Mouse (Mus musculus) thymus, adult 2 months (tissue): ENCODE data around the gene Gpr27. TPM values are rescaled to one million over a fixed set of nuclear protein-coding genes. Genes with fewer than 3 reads are reported as not detected.

Experiments
- DNase-seq: peaks from one replicate; pipeline ENCODE4 v3.0.0; 2021
- H3K27ac ChIP-seq: fragments of 200-500 bp; 2 replicates; pipeline ENCODE4 v1.5.1; 2012; ENCODE audit warnings: low read length, control low read depth; ENCODE audit not compliant: control insufficient read depth, insufficient read depth
- H3K27me3 ChIP-seq: fragments of 200-500 bp; 2 replicates; pipeline ENCODE4 v1.6.1; 2012; ENCODE audit warnings: mild to moderate bottlenecking, low read length, moderate library complexity, mixed read lengths; ENCODE audit not compliant: control insufficient read depth, insufficient read depth
- H3K36me3 ChIP-seq: fragments of 200-500 bp; 2 replicates; pipeline ENCODE4 v1.6.1; 2012; ENCODE audit warnings: mild to moderate bottlenecking, low read length, moderate library complexity; ENCODE audit not compliant: control insufficient read depth, insufficient read depth
- H3K4me1 ChIP-seq: fragments of 200-500 bp; replicated peaks from 2 replicates; pipeline ENCODE4 v1.6.1; 2012; ENCODE audit warnings: low read length; ENCODE audit not compliant: control insufficient read depth, insufficient read depth
- H3K4me3 ChIP-seq: fragments of 200-500 bp; 2 replicates; pipeline ENCODE4 v1.5.1; 2012; ENCODE audit warnings: mild to moderate bottlenecking, low read length, control low read depth, moderate library complexity; ENCODE audit not compliant: control insufficient read depth, insufficient read depth
- CTCF ChIP-seq: fragments of 200-500 bp; IDR thresholded peaks from 2 replicates; pipeline ENCODE4 v1.5.1; 2012; ENCODE audit warnings: mild to moderate bottlenecking, control low read depth, low read length, moderate library complexity, borderline replicate concordance; ENCODE audit not compliant: control insufficient read depth, poor library complexity, insufficient read depth; ENCODE audit errors: extremely low read depth
- POLR2A ChIP-seq: fragments of 200-500 bp; IDR thresholded peaks from 2 replicates; pipeline ENCODE4 v1.6.1; 2012; ENCODE audit warnings: mild to moderate bottlenecking, low read length, control low read depth, moderate library complexity; ENCODE audit not compliant: control insufficient read depth, poor library complexity, insufficient read depth; ENCODE audit errors: extremely low read depth
- WGBS: fragments of 180-500 bp; shearing (Covaris S2); methylation state at CpG from one replicate; pipeline ENCODE4 v1.1.7; 2018; 5-methylcytosine and 5-hydroxymethylcytosine counted together
- polyA plus RNA-seq: library from polyadenylated mRNA; depleted of rRNA; stranded (reverse); fragments of >200 nt; gene quantifications from 2 replicates; pipeline ENCODE4 v1.2.3, GENCODE M21; 2012; rRNA removed

Gpr27 gene
- 2.1 and 2.6 TPM in 2 replicates for polyA plus RNA-seq

DNA sequence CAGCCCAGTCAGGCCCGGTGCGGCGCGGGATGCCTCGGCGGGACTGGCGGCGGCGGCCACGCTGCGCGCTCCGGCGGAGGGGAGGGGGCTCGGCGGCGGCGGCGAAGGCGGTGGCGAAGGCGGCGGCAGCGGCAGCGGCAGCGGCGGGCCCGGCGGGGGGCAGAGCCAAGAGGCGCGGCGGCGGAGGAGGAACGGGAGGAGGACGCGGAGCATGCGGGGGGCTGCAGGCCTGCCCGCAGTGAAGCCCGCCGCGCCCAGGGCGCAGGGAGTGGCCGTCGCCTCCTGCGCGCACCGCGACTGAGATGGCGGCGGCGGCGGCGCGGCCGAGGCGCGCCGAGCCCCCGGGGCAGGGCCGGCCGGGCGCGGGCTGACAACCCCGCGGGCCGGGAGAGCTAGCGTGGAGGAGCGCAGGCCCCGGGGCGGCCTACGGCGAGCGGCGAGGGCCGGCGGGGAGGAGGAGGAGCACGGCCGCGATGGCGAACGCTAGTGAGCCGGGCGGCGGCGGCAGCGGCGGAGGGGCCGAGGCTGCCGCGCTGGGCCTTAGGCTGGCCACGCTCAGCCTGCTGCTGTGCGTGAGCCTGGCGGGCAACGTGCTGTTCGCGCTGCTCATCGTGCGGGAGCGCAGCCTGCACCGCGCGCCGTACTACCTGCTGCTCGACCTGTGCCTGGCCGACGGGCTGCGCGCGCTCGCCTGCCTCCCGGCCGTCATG, at the start of gene Gpr27:
Gpr27 (plus strand) TSS at position 474 of the 710 bp plus-strand sequence.
- peaks cover 7% of the 10 kb centered on the region; the same call in 1 of the 2 replicates for H3K27me3 ChIP-seq
- peaks cover 11% of the 10 kb centered on the region for H3K4me1 ChIP-seq
- DNase-seq, result no peak
- TF ChIP-seq CTCF, result no peak
- TF ChIP-seq POLR2A, result no peak
- no peak within 1 kb of the TSS for H3K27ac ChIP-seq
- peak within 1 kb of the TSS; percentile 26 for H3K4me3 ChIP-seq
- H3K36me3 ChIP-seq, result no peaks in the 10 kb centered on the region
- WGBS, result under 1% methylated on average over 100 of the region's 112 CpGs

GRCm38 (mm10) chr6:99643439-99644199, 48.9 kb upstream of the Gpr27 start:
- H3K4me1 ChIP-seq, result peaks cover 36% of the 10 kb centered on the region
- H3K4me3 ChIP-seq, result no peak overlapping the region
- TF ChIP-seq POLR2A (no peak), CTCF (no peak)
- peak; percentile 58 for DNase-seq
- whole genome bisulfite sequencing, result 34% methylated on average over 10 of the region's 10 CpGs
- peak overlapping the region; percentile 98 for H3K27ac ChIP-seq
- H3K27me3 ChIP-seq, result no peaks in the 10 kb centered on the region
- peaks cover 16% of the 10 kb centered on the region for H3K36me3 ChIP-seq

- TF ChIP-seq CTCF (no peak), POLR2A (no peak)
- no peak for DNase-seq
- peaks cover 36% of the 10 kb centered on the region for H3K4me1 ChIP-seq
- WGBS, result 92% methylated on average over 5 of the region's 5 CpGs
- no peak overlapping the region for H3K4me3 ChIP-seq
- peaks cover 12% of the 10 kb centered on the region for H3K36me3 ChIP-seq
- no peaks in the 10 kb centered on the region for H3K27me3 ChIP-seq
- peak overlapping the region; percentile 98 for H3K27ac ChIP-seq
Observed at GRCm38 (mm10) chr6:99644386-99644785, 48.1 kb upstream of the Gpr27 start.

- Histone ChIP-seq H3K36me3 (peaks cover 7% of the 10 kb centered on the region), H3K27ac (peak overlapping the region; percentile 98), H3K4me1 (peaks cover 36% of the 10 kb centered on the region), H3K27me3 (no peaks in the 10 kb centered on the region), H3K4me3 (no peak overlapping the region)
- 84% methylated on average over 5 of the region's 5 CpGs for WGBS
- DNase-seq, result peak; percentile 53
- TF ChIP-seq POLR2A (no peak), CTCF (no peak)
Observed at GRCm38 (mm10) chr6:99644876-99645275, 47.6 kb upstream of the Gpr27 start.

- peak; percentile 68 for DNase-seq
- WGBS, result 58% methylated on average over 10 of the region's 10 CpGs
- Histone ChIP-seq H3K4me1 (peaks cover 36% of the 10 kb centered on the region), H3K27me3 (no peaks in the 10 kb centered on the region), H3K4me3 (peak overlapping the region; percentile 35), H3K36me3 (peaks cover 9% of the 10 kb centered on the region), H3K27ac (peak overlapping the region; percentile 94)
- TF ChIP-seq POLR2A (peak; percentile 52; the same call in 1 of the 2 replicates), CTCF (no peak)
Observed at GRCm38 (mm10) chr6:99646344-99646743, 46.1 kb upstream of the Gpr27 start.

- Histone ChIP-seq H3K4me1 (peaks cover 30% of the 10 kb centered on the region), H3K27me3 (no peaks in the 10 kb centered on the region), H3K4me3 (no peak overlapping the region), H3K36me3 (peaks cover 9% of the 10 kb centered on the region), H3K27ac (no peak overlapping the region)
- TF ChIP-seq POLR2A (no peak), CTCF (no peak)
- DNase-seq, result no peak
- WGBS, result 82% methylated on average over 2 of the region's 2 CpGs
Observed at GRCm38 (mm10) chr6:99649307-99649706, 43.2 kb upstream of the Gpr27 start.

DNA sequence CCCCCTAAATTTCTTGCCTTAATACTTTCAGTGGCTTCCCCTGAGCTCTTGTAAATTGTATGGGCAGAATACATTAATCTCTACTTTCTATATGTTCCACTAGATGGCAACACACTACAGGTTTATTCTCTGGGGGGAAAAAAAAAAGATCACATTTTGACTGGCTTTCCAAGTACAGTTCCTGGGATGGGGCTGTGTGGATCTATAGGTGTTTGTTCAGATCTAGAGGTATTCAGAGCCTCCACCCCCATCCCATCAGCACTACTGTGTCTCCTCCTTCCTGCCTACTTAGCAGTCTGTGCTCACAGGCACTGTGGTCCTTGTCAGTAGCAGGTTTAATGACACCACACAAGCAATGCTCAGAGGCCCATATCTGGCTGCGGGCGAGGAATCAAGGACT, 40.1 kb upstream of the Gpr27 start:
- Histone ChIP-seq H3K27me3 (no peaks in the 10 kb centered on the region), H3K4me1 (peaks cover 21% of the 10 kb centered on the region), H3K4me3 (no peak overlapping the region), H3K36me3 (peaks cover 6% of the 10 kb centered on the region), H3K27ac (peak overlapping the region; percentile 5; the same call in 1 of the 2 replicates)
- TF ChIP-seq CTCF (no peak), POLR2A (no peak)
- whole genome bisulfite sequencing, result 91% methylated on average over 2 of the region's 2 CpGs
- no peak for DNase-seq
